Mouse (Mus musculus): ENCODE results near the gene Cpne7. TPM values are rescaled to one million over a fixed set of nuclear protein-coding genes. Genes with fewer than 3 reads are reported as not detected.

Gene Cpne7
- 1.8 and 3.7 TPM in 2 replicates for polyA plus RNA-seq (2014; fragmentation: Nextera tagmentation; extraction: Ambion mirVana)

DNA sequence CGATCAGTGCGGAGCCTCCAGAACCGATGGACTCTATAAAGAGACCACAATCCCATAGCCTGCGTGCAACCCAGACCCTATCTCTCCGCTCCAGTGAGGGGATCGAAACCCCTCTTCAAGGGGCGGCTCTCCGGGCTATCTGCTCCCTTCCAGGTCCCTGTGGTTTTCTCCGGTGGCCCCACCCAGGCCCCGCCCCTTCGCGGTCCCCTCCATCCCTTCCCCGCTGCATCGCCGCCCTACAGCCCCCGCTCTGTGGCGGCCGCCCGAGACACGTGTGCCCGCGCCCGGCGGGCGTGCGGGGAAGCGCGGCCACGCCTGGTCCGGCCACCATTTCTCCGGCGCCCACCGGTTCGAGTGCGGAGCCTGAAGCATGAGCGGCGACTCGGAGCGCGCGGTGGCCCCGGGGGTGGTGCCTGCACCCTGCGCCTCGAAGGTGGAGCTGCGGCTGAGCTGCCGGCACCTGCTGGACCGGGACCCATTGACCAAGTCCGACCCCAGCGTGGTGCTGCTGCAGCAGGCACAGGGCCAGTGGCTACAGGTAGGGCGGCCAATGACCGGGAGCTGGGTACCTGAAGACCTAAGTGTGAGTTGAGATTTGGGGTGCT lies at the start of gene Cpne7:
TSS of gene Cpne7 (plus strand) at position 248 of the 605 bp plus-strand sequence.
- ATAC-seq (ENCODE audit: low FRiP score, low TSS enrichment) = no peak
- Histone ChIP-seq H3K27ac (replicated peaks; ENCODE audit: low read depth, low read length) (no peak within 1 kb of the TSS), H3K9ac (replicated peaks; ENCODE audit: low read length) (peak within 1 kb of the TSS; percentile 54), H3K4me2 (ENCODE audit: low read length) (peak within 1 kb of the TSS; percentile 70), H3K4me1 (ENCODE audit: control insufficient read depth, insufficient read depth, low read length) (peaks cover 10% of the 10 kb centered on the region; the same call in 1 of the 2 replicates), H3K9me3 (ENCODE audit: control insufficient read depth, low read length) (no peaks in the 10 kb centered on the region), H3K27me3 (ENCODE audit: control insufficient read depth, insufficient read depth, low read length) (peaks cover 37% of the 10 kb centered on the region), H3K36me3 (ENCODE audit: control insufficient read depth, insufficient read depth, low read length) (no peaks in the 10 kb centered on the region), H3K4me3 (replicated peaks; ENCODE audit: low read depth, low read length) (peak within 1 kb of the TSS; percentile 41)
- WGBS = under 1% methylated on average over 51 of the region's 51 CpGs
- peak; percentile 51 for DNase-seq

DNA sequence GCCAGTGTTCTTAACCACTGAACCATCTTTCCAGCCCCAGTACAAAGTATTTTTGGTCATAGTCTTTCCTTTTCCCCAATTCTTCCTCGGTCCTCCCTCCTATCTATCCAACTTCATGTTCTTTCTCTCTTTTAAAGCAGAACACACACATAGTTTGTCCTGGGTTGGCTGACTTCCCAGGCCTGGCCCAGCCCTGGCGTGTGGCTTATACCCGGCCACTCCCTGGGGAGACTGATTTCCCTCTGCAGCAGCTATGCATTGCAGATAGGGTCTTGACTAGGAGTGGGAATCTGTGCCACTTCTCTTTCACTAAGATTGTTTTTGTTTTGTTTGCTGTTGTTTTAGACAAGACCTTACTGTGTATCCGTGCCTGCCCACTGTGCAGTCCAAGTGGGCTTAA lies 46.0 kb upstream of the Cpne7 start:
- Histone ChIP-seq H3K36me3 (ENCODE audit: control insufficient read depth, insufficient read depth, low read length) (peaks cover 53% of the 10 kb centered on the region), H3K9me3 (ENCODE audit: control insufficient read depth, low read length) (no peaks in the 10 kb centered on the region), H3K4me2 (ENCODE audit: low read length) (no peak overlapping the region), H3K9ac (replicated peaks; ENCODE audit: low read length) (no peak overlapping the region), H3K4me3 (replicated peaks; ENCODE audit: low read depth, low read length) (no peak overlapping the region), H3K27ac (replicated peaks; ENCODE audit: low read depth, low read length) (no peak overlapping the region), H3K27me3 (ENCODE audit: control insufficient read depth, insufficient read depth, low read length) (no peaks in the 10 kb centered on the region), H3K4me1 (ENCODE audit: control insufficient read depth, insufficient read depth, low read length) (peaks cover 8% of the 10 kb centered on the region)
- DNase-seq (peak; percentile 18), ATAC-seq (ENCODE audit: low FRiP score, low TSS enrichment) (no peak)
- 78% methylated on average over 4 of the region's 4 CpGs for WGBS

DNA sequence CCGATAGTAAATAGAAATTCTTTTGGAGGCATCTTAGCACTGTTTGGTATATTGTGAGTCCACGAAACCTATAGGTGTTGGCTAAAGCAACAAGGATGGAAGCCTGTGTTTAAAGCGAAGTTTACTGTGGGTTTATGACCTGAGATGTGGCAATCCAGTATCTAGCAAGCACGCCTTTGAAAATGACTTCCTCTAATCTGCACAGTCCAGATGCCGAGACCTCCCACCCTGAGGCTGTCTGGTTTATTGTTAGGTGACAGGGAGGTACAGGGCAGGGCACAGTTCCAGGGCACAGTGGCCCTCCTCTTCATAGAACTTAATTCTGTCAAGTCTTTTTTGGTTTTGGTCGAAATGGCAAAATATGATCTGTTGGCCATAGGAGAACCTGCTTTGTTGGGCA lies 40.0 kb upstream of the Cpne7 start:
- Histone ChIP-seq H3K27me3 (ENCODE audit: control insufficient read depth, insufficient read depth, low read length) (no peaks in the 10 kb centered on the region), H3K4me1 (ENCODE audit: control insufficient read depth, insufficient read depth, low read length) (no peaks in the 10 kb centered on the region), H3K4me3 (replicated peaks; ENCODE audit: low read depth, low read length) (no peak overlapping the region), H3K9ac (replicated peaks; ENCODE audit: low read length) (no peak overlapping the region), H3K36me3 (ENCODE audit: control insufficient read depth, insufficient read depth, low read length) (peaks cover 95% of the 10 kb centered on the region), H3K4me2 (ENCODE audit: low read length) (no peak overlapping the region), H3K9me3 (ENCODE audit: control insufficient read depth, low read length) (no peaks in the 10 kb centered on the region), H3K27ac (replicated peaks; ENCODE audit: low read depth, low read length) (no peak overlapping the region)
- ATAC-seq (ENCODE audit: low FRiP score, low TSS enrichment) = no peak
- DNase-seq = no peak
- 95% methylated on average over 6 of the region's 6 CpGs for WGBS

DNA sequence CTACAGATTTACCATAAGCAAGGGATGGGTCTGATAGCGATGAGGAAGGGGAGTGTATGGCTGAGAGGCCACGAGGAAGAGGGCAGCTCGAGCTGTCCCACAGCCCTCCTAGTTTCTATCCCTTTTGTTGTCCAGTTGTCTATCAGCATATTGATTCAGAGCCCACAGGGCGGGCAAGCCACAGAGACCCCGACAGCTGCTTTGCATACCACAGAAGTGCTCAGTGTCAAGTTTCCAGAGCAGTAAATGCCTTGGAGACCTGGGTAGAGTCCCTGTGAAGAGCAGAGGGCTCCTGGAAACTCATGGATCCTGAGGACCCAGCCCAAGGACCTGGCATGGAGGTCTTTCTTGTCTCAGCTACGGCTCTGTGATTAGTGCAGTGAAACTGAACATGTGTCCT lies 34.2 kb upstream of the Cpne7 start:
- no peak overlapping the region for H3K9ac ChIP-seq (replicated peaks; ENCODE audit: low read length)
- no peaks in the 10 kb centered on the region for H3K27me3 ChIP-seq (ENCODE audit: control insufficient read depth, insufficient read depth, low read length)
- no peaks in the 10 kb centered on the region for H3K9me3 ChIP-seq (ENCODE audit: control insufficient read depth, low read length)
- no peak for DNase-seq
- H3K4me1 ChIP-seq (ENCODE audit: control insufficient read depth, insufficient read depth, low read length) = no peaks in the 10 kb centered on the region
- H3K4me2 ChIP-seq (ENCODE audit: low read length) = no peak overlapping the region
- peaks cover 95% of the 10 kb centered on the region for H3K36me3 ChIP-seq (ENCODE audit: control insufficient read depth, insufficient read depth, low read length)
- WGBS = 81% methylated on average over 6 of the region's 6 CpGs
- H3K27ac ChIP-seq (replicated peaks; ENCODE audit: low read depth, low read length) = no peak overlapping the region
- H3K4me3 ChIP-seq (replicated peaks; ENCODE audit: low read depth, low read length) = no peak overlapping the region
- ATAC-seq (ENCODE audit: low FRiP score, low TSS enrichment) = no peak

DNA sequence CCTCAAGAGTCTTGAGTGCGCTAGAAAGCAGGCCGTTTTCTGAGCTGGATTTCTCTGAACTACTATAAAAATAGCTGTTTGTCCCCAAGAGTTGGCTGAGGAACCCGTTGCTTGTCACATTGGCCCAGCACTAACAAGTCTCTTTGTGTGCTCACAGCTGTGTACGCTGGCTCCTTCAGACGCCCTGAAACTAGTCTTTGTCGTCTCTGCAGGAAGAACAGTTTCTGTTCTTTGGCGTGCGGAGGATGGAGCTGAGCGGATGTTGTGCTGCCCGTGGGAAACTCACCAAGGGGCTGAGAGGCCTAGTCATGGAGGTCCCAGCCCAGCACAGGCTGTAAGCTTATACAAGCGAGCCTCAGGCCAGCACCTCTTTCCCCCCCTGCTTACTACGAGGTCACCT lies 33.6 kb upstream of the Cpne7 start:
- Histone ChIP-seq H3K9ac (replicated peaks; ENCODE audit: low read length) (no peak overlapping the region), H3K9me3 (ENCODE audit: control insufficient read depth, low read length) (no peaks in the 10 kb centered on the region), H3K4me1 (ENCODE audit: control insufficient read depth, insufficient read depth, low read length) (no peaks in the 10 kb centered on the region), H3K4me2 (ENCODE audit: low read length) (no peak overlapping the region), H3K27ac (replicated peaks; ENCODE audit: low read depth, low read length) (no peak overlapping the region), H3K4me3 (replicated peaks; ENCODE audit: low read depth, low read length) (no peak overlapping the region), H3K36me3 (ENCODE audit: control insufficient read depth, insufficient read depth, low read length) (peaks cover 95% of the 10 kb centered on the region), H3K27me3 (ENCODE audit: control insufficient read depth, insufficient read depth, low read length) (no peaks in the 10 kb centered on the region)
- DNase-seq = no peak
- WGBS = 93% methylated on average over 12 of the region's 12 CpGs
- no peak for ATAC-seq (ENCODE audit: low FRiP score, low TSS enrichment)

DNA sequence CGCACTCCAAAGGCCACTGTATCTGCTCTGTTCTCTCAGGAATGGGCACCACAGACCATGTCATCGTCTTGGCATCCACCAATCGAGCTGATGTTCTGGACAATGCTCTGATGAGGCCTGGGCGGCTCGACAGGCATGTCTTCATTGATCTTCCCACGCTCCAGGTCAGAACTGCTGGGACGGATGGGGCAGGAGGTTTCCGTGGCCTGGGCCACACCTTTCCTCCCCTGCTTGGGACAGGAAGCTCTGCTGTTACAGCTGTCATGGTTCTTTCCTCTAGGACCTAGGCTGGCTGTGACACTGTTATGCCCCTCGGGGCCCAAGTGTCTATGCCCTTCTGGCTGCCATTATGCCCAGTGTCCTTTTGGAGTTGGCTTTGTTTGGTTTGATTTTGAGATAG lies 29.9 kb upstream of the Cpne7 start:
- Histone ChIP-seq H3K4me2 (ENCODE audit: low read length) (no peak overlapping the region), H3K27me3 (ENCODE audit: control insufficient read depth, insufficient read depth, low read length) (no peaks in the 10 kb centered on the region), H3K4me3 (replicated peaks; ENCODE audit: low read depth, low read length) (no peak overlapping the region), H3K9me3 (ENCODE audit: control insufficient read depth, low read length) (no peaks in the 10 kb centered on the region), H3K9ac (replicated peaks; ENCODE audit: low read length) (no peak overlapping the region), H3K36me3 (ENCODE audit: control insufficient read depth, insufficient read depth, low read length) (peaks cover 97% of the 10 kb centered on the region), H3K4me1 (ENCODE audit: control insufficient read depth, insufficient read depth, low read length) (no peaks in the 10 kb centered on the region), H3K27ac (replicated peaks; ENCODE audit: low read depth, low read length) (no peak overlapping the region)
- WGBS = 88% methylated on average over 9 of the region's 9 CpGs
- ATAC-seq (ENCODE audit: low FRiP score, low TSS enrichment) (no peak), DNase-seq (no peak)

DNA sequence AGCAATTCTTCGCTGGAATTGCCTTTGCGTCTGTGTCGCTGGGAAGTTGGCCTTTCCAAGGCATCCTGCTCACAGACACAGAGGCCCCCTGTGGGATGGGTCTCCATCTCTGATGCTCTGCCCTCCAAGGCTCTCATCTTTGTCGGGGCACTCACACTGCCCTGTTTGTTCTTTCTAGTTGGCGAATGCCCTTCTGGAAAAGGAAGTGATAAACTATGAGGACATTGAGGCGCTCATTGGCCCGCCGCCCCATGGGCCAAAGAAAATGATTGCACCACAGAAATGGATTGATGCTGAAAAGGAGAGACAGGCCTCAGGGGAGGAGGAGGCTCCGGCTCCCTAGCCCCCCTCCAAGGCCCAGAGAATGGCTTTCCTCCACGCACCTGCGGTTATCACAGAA lies 20.0 kb upstream of the Cpne7 start:
- no peaks in the 10 kb centered on the region for H3K27me3 ChIP-seq (ENCODE audit: control insufficient read depth, insufficient read depth, low read length)
- ATAC-seq (ENCODE audit: low FRiP score, low TSS enrichment) (no peak), DNase-seq (no peak)
- no peaks in the 10 kb centered on the region for H3K9me3 ChIP-seq (ENCODE audit: control insufficient read depth, low read length)
- H3K36me3 ChIP-seq (ENCODE audit: control insufficient read depth, insufficient read depth, low read length) = peaks cover 48% of the 10 kb centered on the region
- no peak overlapping the region for H3K27ac ChIP-seq (replicated peaks; ENCODE audit: low read depth, low read length)
- no peaks in the 10 kb centered on the region for H3K4me1 ChIP-seq (ENCODE audit: control insufficient read depth, insufficient read depth, low read length)
- whole genome bisulfite sequencing = 94% methylated on average over 11 of the region's 11 CpGs
- no peak overlapping the region for H3K4me2 ChIP-seq (ENCODE audit: low read length)
- no peak overlapping the region for H3K9ac ChIP-seq (replicated peaks; ENCODE audit: low read length)
- H3K4me3 ChIP-seq (replicated peaks; ENCODE audit: low read depth, low read length) = no peak overlapping the region

DNA sequence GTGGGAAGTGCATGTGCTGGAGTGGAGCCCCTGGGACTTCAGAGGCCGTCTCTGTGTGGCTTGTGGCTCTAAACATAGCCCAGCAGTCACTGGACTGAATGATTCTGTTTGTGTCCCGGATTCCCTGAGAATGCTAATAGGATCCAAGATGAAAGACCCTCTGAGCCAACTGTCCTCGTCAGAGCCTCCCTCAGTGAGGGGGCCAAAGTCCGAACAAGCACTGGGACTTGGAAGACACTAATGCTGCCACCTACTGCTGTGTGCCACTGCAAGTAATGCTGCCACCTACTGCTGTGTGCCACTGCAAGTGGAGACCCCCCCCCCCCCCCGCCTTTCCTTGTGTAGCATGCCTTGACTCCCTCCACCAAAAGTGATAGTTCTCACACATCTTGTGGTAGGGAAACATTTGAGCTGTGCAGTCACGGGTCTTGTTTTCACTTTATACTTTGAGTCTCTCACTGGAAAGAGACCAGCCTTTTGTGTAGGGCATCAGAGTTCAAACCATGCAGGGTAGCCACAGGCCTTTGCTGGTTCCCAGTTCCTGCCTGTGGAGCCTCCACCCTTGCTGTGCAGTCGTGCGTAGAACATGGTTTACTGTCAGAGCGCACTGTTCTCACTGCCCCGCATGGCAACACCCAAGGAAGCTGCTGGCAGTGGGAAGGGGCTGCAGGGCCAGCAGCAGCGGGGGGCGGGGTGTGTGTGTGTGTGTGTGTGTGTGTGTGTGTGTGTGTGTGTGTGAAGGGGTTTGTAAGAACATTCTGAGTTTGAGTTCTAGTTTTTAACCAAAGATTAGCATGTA lies 19.2 kb upstream of the Cpne7 start:
- no peak overlapping the region for H3K9ac ChIP-seq (replicated peaks; ENCODE audit: low read length)
- 74% methylated on average over 12 of the region's 12 CpGs for WGBS
- H3K9me3 ChIP-seq (ENCODE audit: control insufficient read depth, low read length) = no peaks in the 10 kb centered on the region
- no peak for ATAC-seq (ENCODE audit: low FRiP score, low TSS enrichment)
- no peak for DNase-seq
- H3K4me3 ChIP-seq (replicated peaks; ENCODE audit: low read depth, low read length) = no peak overlapping the region
- H3K27ac ChIP-seq (replicated peaks; ENCODE audit: low read depth, low read length) = no peak overlapping the region
- H3K4me2 ChIP-seq (ENCODE audit: low read length) = no peak overlapping the region
- no peaks in the 10 kb centered on the region for H3K27me3 ChIP-seq (ENCODE audit: control insufficient read depth, insufficient read depth, low read length)
- peaks cover 44% of the 10 kb centered on the region for H3K36me3 ChIP-seq (ENCODE audit: control insufficient read depth, insufficient read depth, low read length)
- no peaks in the 10 kb centered on the region for H3K4me1 ChIP-seq (ENCODE audit: control insufficient read depth, insufficient read depth, low read length)

DNA sequence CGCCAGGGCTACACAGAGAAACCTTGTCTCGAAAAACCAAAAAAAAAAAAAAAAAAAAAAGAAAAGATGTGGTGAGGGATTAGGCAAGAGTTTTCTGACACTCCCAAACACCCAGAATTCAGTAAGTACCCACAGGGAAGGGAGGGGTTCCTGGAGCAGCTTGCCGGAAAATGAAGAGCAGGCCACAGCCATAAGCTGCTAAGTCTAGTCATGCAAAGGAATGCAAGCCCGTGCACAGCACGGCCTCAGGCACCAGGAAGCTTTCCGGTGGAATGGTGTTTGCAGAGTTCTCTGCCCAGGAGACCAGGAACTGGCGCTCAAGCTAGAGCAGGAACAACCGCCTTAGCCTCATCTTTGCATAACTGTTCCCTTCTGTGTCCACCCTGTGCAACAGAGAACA lies 16.9 kb upstream of the Cpne7 start:
- DNase-seq (no peak), ATAC-seq (ENCODE audit: low FRiP score, low TSS enrichment) (no peak)
- Histone ChIP-seq H3K27ac (replicated peaks; ENCODE audit: low read depth, low read length) (no peak overlapping the region), H3K4me2 (ENCODE audit: low read length) (no peak overlapping the region), H3K4me3 (replicated peaks; ENCODE audit: low read depth, low read length) (no peak overlapping the region), H3K4me1 (ENCODE audit: control insufficient read depth, insufficient read depth, low read length) (peaks cover 7% of the 10 kb centered on the region), H3K36me3 (ENCODE audit: control insufficient read depth, insufficient read depth, low read length) (peaks cover 42% of the 10 kb centered on the region), H3K27me3 (ENCODE audit: control insufficient read depth, insufficient read depth, low read length) (no peaks in the 10 kb centered on the region), H3K9me3 (ENCODE audit: control insufficient read depth, low read length) (no peaks in the 10 kb centered on the region), H3K9ac (replicated peaks; ENCODE audit: low read length) (no peak overlapping the region; the same call in 1 of the 2 replicates)
- 64% methylated on average over 8 of the region's 8 CpGs for WGBS
